ENCODE assay signal across 8 mouse cellular contexts in the genomic region with DNA sequence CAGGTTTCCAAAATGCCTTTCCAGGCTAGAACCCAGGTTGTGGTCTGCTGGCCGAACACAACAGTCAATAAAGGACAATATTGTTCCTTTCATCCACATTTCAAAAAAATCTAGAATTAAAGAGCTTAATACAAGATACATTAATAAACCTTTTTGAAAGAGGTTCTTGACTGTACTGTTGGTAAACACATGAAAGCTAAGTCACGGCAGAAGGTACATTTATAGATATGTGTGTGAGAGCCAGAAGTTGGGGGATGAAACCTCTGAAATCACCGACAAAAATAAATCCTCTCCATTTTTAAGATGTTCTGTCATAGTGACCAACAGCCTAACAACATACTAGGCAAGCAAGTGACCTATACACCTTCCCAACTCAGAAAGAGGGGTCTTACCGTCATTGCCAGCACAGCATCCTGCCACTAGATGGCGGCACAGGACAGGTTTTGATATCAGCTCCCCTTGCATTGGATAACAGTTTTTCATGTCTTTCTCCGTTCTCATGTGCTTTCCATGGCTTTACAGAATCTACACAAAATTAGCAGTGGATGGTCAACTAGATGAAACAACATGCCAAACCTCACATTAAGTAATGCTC.
DNase-seq lines count a peak whose midpoint lies in the region; ATAC-seq and TF ChIP-seq lines count a peak whose summit lies in the region.

No protein-coding gene starts in this region.

- WGBS in heart, adult 2 months, result 12% methylated on average over 6 of the region's 6 CpGs
- WGBS in kidney, embryonic 15.5 days, result 16% methylated on average over 6 of the region's 6 CpGs
- 11% methylated on average over 6 of the region's 6 CpGs for WGBS in liver, adult 2 months

- no peak overlapping the region for H3K4me3 ChIP-seq in heart, adult 2 months
- H3K4me3 ChIP-seq in kidney, embryonic 15.5 days (replicated peaks), result no peak overlapping the region
- no peak overlapping the region; the same call in 1 of the 2 replicates for H3K4me3 ChIP-seq in liver, adult 2 months (ENCODE audit: insufficient read depth, low read depth, low read length)

- peak overlapping the region; percentile 12; the same call in 1 of the 2 replicates for H3K4me2 ChIP-seq in kidney, embryonic 15.5 days

- H3K36me3 ChIP-seq in heart, adult 2 months (ENCODE audit: control insufficient read depth, insufficient read depth, low read length), result no peaks in the 10 kb centered on the region
- H3K36me3 ChIP-seq in kidney, embryonic 15.5 days, result no peaks in the 10 kb centered on the region
- no peaks in the 10 kb centered on the region for H3K36me3 ChIP-seq in liver, adult 2 months (ENCODE audit: control insufficient read depth, insufficient read depth, low read length)
- no peaks in the 10 kb centered on the region for H3K36me3 ChIP-seq in splenic B cell, adult 2 months (ENCODE audit: control insufficient read depth, insufficient read depth, low read length, poor library complexity, severe bottlenecking)

- no peaks in the 10 kb centered on the region for H3K9me3 ChIP-seq in kidney, embryonic 15.5 days (replicated peaks)

- TF ChIP-seq POLR2A in heart, adult 2 months (IDR thresholded peaks at IDR 0.05; ENCODE audit: insufficient read depth, low read depth, low read length), result no peak
- TF ChIP-seq POLR2A in liver, adult 2 months (IDR thresholded peaks at IDR 0.05; ENCODE audit: extremely low read depth, insufficient read depth, low read length), result no peak

- no peak overlapping the region for H3K9ac ChIP-seq in heart, adult 2 months (ENCODE audit: low read depth, low read length)
- H3K9ac ChIP-seq in kidney, embryonic 15.5 days, result no peak overlapping the region
- no peak overlapping the region for H3K9ac ChIP-seq in liver, adult 2 months (ENCODE audit: low read depth, low read length)

- DNase-seq in 3T3-L1 (ENCODE audit: low read depth, low spot score), result peak; percentile 82
- DNase-seq in adrenal gland, postnatal 10 days, result peak; percentile 87
- peak; percentile 84 for DNase-seq in embryo, embryonic 9.5 days (ENCODE audit: extremely low spot score)
- DNase-seq in heart, adult 2 months, result peak; percentile 69 to 80
- peak; percentile 52 for DNase-seq in liver, adult 2 months (ENCODE audit: extremely low read depth, low read depth, low spot score)
- DNase-seq in natural killer cell, adult 2 months (ENCODE audit: low spot score in 2 of 2), result peak; percentile 53 to 76
- DNase-seq in splenic B cell, adult 2 months (ENCODE audit: low read depth, low spot score), result peak; percentile 89

- peak; percentile 74 for ATAC-seq in kidney, embryonic 15.5 days (replicated peaks; ENCODE audit: low FRiP score)

- no peaks in the 10 kb centered on the region for H3K79me2 ChIP-seq in heart, adult 2 months (replicated peaks; ENCODE audit: control insufficient read depth, insufficient read depth, low read length)
- no peaks in the 10 kb centered on the region for H3K79me2 ChIP-seq in liver, adult 2 months (ENCODE audit: control insufficient read depth, insufficient read depth, low read length)

- no peaks in the 10 kb centered on the region for H3K4me1 ChIP-seq in heart, adult 2 months (ENCODE audit: control insufficient read depth, insufficient read depth, low read length)
- H3K4me1 ChIP-seq in kidney, embryonic 15.5 days, result 0 out of 2 replicates have a peak, but pooled peaks cover 2% of the 10 kb centered on the region
- no peaks in the 10 kb centered on the region; the same call in 1 of the 2 replicates for H3K4me1 ChIP-seq in liver, adult 2 months (ENCODE audit: control insufficient read depth, insufficient read depth, low read length)

- H3K27me3 ChIP-seq in heart, adult 2 months (ENCODE audit: control insufficient read depth, insufficient read depth, low read length), result peaks cover 1% of the 10 kb centered on the region; the same call in 1 of the 2 replicates
- 0 out of 2 replicates have a peak, but pooled peaks cover 3% of the 10 kb centered on the region for H3K27me3 ChIP-seq in kidney, embryonic 15.5 days
- no peaks in the 10 kb centered on the region for H3K27me3 ChIP-seq in liver, adult 2 months (ENCODE audit: control insufficient read depth, insufficient read depth, low read length)
- H3K27me3 ChIP-seq in splenic B cell, adult 2 months (ENCODE audit: control insufficient read depth, insufficient read depth, low read length, poor library complexity, severe bottlenecking), result no peaks in the 10 kb centered on the region

- H3K27ac ChIP-seq in heart, adult 2 months, result no peak overlapping the region
- no peak overlapping the region for H3K27ac ChIP-seq in kidney, embryonic 15.5 days
- no peak overlapping the region for H3K27ac ChIP-seq in liver, adult 2 months (replicated peaks; ENCODE audit: insufficient read depth, low read depth, low read length)

- intact Hi-C loops in heart, adult 2 months (cut with DNase I), result loop anchor here (2.0 to 5.0 kb wide), 2 partner anchors 384 to 467 kb away; no protein-coding TSS in a partner anchor

- TF ChIP-seq EP300 in heart, adult 2 months (IDR thresholded peaks at IDR 0.05; ENCODE audit: insufficient read depth, low read depth, low read length), result peak; percentile 84; the same call in 1 of the 2 replicates

- peak; percentile 91 for TF ChIP-seq CTCF in heart, adult 2 months (IDR thresholded peaks at IDR 0.05)
- peak; percentile 80 for TF ChIP-seq CTCF in liver, adult 2 months (IDR thresholded peaks at IDR 0.05; ENCODE audit: low read depth, low read length)
